Mouse (Mus musculus) liver, embryonic 15.5 days (tissue): ENCODE results near the gene Vwa7. TPM values are rescaled to one million over a fixed set of nuclear protein-coding genes. Genes with fewer than 3 reads are reported as not detected.
"Not testable (repeated sequence)": the region's sequence is repeated elsewhere in the genome, so short reads cannot be mapped to it uniquely, and the experiment has no call there.

Source experiments
- ATAC-seq: fragments of 200-750 bp; cut with Nextera tagmentation; 2 replicates; pipeline ENCODE4 v1.8.0; 2017; ENCODE audit warnings: moderate number of reproducible peaks, mild to moderate bottlenecking, moderate library complexity; ENCODE audit not compliant: insufficient read depth
- H3K27ac ChIP-seq: fragments of 300-500 bp; sonication (generic); replicated peaks from 2 replicates; pipeline ENCODE4 v1.5.1; 2015; ENCODE audit warnings: mild to moderate bottlenecking, inconsistent platforms
- H3K27me3 ChIP-seq: fragments of 300-500 bp; sonication (generic); 2 replicates; pipeline ENCODE4 v1.6.1; 2015; ENCODE audit warnings: mild to moderate bottlenecking, inconsistent platforms
- H3K36me3 ChIP-seq: fragments of 300-500 bp; sonication (generic); replicated peaks from 2 replicates; pipeline ENCODE4 v1.6.1; 2015; ENCODE audit warnings: moderate library complexity, mild to moderate bottlenecking, inconsistent platforms
- H3K4me1 ChIP-seq: fragments of 300-500 bp; sonication (generic); replicated peaks from 2 replicates; pipeline ENCODE4 v1.6.1; 2015; ENCODE audit warnings: inconsistent platforms
- H3K4me2 ChIP-seq: fragments of 300-500 bp; sonication (generic); 2 replicates; pipeline ENCODE4 v1.6.1; 2015; ENCODE audit warnings: moderate library complexity, mild to moderate bottlenecking, inconsistent platforms
- H3K4me3 ChIP-seq: fragments of 300-500 bp; sonication (generic); replicated peaks from 2 replicates; pipeline ENCODE4 v1.5.1; 2015; ENCODE audit warnings: mild to moderate bottlenecking, inconsistent platforms
- H3K9ac ChIP-seq: fragments of 300-500 bp; sonication (generic); 2 replicates; pipeline ENCODE4 v1.6.1; 2015; ENCODE audit warnings: moderate library complexity, mild to moderate bottlenecking, inconsistent platforms
- H3K9me3 ChIP-seq: fragments of 300-500 bp; sonication (generic); replicated peaks from 2 replicates; pipeline ENCODE4 v1.6.1; 2016; ENCODE audit warnings: inconsistent platforms
- WGBS: fragments of 180-500 bp; shearing (Covaris S2); methylation state at CpG from one replicate; pipeline ENCODE4 v1.1.7; 2015; ENCODE audit warnings: mixed read lengths; ENCODE audit not compliant: insufficient replicate concordance; 5-methylcytosine and 5-hydroxymethylcytosine counted together
- polyA plus RNA-seq: library from polyadenylated mRNA; unstranded; fragments of >200 nt; fragmentation: Nextera tagmentation; extraction: Ambion mirVana; gene quantifications from 2 replicates; pipeline ENCODE4 v1.2.1, GENCODE M21; 2015

The Vwa7 gene
- polyA plus RNA-seq, 1 experiment from 2014 or later = 0.09 TPM

DNA sequence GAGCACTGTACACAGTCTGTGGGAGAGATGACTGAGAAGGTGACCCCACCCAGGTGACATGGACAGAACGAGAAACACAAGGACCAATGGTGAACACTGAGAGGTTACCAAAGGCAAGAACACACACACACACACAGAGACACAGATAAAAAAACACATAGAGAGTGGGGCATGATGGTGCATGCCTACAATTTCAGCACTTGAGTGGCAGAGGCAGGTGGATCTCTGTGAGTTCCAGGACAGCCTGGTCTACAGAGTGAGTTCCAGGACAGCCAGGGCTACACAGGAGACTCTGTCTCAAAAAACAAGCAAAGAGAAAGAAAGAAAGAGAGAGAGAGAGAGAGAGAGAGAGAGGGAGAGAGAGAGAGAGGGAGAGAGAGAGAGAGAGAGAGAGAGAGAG is 17.3 kb downstream of the Vwa7 start:
- H3K27me3 ChIP-seq, ATAC-seq, H3K4me3 ChIP-seq, H3K9ac ChIP-seq, H3K9me3 ChIP-seq, H3K27ac ChIP-seq, H3K36me3 ChIP-seq, H3K4me2 ChIP-seq: not testable (repeated sequence)
- WGBS = 38% methylated on average over 1 of the region's 1 CpGs
- H3K4me1 ChIP-seq = peaks cover 34% of the 10 kb centered on the region

DNA sequence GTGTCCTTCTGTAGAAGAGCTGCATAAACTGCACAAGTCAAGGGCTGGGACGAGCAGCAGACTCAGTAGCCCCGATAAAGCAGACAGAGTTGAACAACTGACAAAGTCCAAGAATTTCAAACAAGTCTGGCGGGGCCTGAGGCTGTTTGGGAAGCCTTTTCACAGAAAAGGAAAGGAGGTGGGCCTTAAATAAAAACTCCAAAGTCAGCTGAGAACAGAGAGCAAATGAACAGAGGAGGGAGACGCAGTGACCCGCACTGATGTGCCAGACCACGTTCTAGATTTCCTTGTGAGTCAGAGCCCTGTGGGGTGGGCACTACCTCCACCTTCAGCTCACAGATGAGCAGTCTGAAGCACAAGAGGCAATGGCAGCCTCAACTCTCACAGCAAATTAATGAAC is 18.5 kb downstream of the Vwa7 start:
- no peaks in the 10 kb centered on the region for H3K9me3 ChIP-seq
- H3K4me3 ChIP-seq = no peak overlapping the region
- whole genome bisulfite sequencing = 58% methylated on average over 6 of the region's 6 CpGs
- ATAC-seq = no peak
- no peak overlapping the region for H3K27ac ChIP-seq
- peaks cover 25% of the 10 kb centered on the region for H3K4me1 ChIP-seq
- H3K36me3 ChIP-seq = no peaks in the 10 kb centered on the region
- H3K4me2 ChIP-seq = no peak overlapping the region
- no peak overlapping the region for H3K9ac ChIP-seq
- no peaks in the 10 kb centered on the region for H3K27me3 ChIP-seq

DNA sequence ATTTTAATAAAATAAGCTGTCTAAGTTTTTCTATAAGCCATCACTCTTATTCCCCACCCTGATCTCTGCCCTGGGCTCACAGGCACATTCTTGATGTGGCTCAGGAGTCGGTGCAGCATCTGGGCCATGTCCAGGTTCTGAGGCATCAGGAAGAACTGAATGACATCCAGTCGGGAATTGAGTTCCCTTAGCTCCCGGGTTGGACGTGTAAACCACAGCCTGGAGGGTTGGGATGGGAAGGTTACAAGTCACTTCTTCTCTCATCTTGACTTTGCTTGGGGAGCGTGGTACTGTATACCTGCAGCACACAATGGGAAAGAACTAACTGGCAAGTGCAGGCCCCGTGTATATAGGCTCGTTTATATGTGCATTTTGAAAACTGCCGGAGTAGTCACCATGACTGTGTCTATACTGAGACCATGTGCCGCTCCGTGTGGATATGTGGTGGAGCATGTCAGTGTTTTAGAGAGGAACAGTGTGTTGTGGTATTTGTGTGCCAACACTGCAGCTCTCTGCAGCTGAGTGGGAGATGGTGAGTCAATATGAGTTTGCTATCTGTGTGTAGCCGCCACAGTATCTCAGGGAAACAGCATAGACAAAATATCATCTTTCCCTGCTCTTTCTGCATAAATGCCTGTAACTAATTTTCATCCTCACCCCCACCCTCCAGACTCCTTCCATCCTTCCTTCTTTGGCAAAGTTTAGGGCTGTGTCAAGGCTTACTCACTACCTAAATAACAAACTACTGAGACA is 22.9 kb downstream of the Vwa7 start:
- no peaks in the 10 kb centered on the region for H3K9me3 ChIP-seq
- H3K36me3 ChIP-seq = no peaks in the 10 kb centered on the region
- ATAC-seq = no peak
- no peaks in the 10 kb centered on the region for H3K27me3 ChIP-seq
- no peak overlapping the region for H3K4me2 ChIP-seq
- H3K9ac ChIP-seq = no peak overlapping the region
- WGBS = 79% methylated on average over 11 of the region's 11 CpGs
- peaks cover 28% of the 10 kb centered on the region for H3K4me1 ChIP-seq
- H3K4me3 ChIP-seq = no peak overlapping the region
- H3K27ac ChIP-seq = no peak overlapping the region

DNA sequence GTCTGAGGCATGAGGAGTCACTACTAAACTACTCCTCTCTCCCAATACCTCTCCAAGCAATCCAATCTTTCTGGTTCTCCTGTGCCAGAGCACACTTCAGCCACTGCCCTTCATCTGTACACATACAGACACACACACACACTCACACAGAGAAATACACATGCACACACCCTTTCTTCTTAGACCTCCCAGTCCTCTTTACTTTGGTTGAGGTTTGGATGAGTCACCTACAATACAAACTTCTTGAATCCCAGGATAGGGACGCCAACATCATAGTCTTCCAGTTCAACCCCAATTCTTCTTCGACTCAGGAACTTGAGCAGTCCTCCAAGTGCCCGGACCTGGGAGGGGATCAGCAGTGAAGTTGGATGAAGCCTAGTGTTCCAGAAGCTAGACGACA is 27.4 kb downstream of the Vwa7 start:
- no peaks in the 10 kb centered on the region for H3K36me3 ChIP-seq
- H3K27me3 ChIP-seq = no peaks in the 10 kb centered on the region
- WGBS = 72% methylated on average over 4 of the region's 4 CpGs
- no peak overlapping the region for H3K9ac ChIP-seq
- ATAC-seq = no peak
- H3K4me1 ChIP-seq = peaks cover 68% of the 10 kb centered on the region
- H3K4me2 ChIP-seq = no peak overlapping the region
- H3K9me3 ChIP-seq = no peaks in the 10 kb centered on the region
- H3K4me3 ChIP-seq = no peak overlapping the region
- peak overlapping the region; percentile 91 for H3K27ac ChIP-seq

DNA sequence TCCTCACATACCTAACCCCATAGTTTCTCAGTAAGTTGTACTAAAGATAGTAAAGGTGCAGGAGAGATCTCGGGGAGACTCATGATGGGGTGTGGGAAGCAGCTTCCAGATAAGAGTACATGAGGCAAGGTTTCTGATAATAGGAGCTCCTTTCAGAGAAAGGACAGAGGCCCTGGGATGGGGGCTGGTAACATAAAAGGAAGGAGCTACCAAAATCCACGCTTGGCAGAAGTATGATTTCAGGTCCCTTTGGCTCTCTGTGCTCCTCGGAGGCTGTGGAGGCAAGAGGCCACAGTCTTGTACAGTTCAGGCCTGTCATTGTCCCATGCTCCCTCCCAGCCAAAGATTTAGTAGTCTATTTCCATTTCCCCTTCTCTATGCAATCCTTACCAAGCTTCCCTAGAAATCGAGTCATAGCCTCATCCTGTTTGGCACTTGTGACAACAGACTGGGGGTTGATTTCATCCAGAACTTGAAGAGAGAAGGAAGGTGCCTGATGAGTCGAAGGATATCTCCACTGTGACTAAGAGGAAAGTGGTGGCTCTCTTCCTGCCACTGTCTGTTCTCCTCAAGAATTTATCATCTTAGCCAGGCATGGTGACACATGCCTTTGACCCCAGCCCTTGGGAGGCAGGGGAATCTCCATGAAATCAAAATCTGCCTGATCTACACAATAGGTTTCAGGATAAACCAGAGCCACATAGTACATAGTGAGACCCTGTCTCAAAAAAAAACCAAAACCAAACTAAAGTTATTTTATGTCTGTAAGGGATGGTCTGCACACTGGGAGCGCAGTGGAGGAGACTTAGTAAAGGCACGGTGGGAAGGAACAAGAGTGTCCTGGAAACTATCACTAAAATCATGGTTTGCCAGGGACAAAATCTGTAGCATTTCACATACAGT is 28.8 kb downstream of the Vwa7 start:
- peak overlapping the region; percentile 98 for H3K4me2 ChIP-seq
- peak overlapping the region; percentile 88 for H3K9ac ChIP-seq
- 27% methylated on average over 7 of the region's 7 CpGs for WGBS
- no peaks in the 10 kb centered on the region for H3K27me3 ChIP-seq
- H3K4me1 ChIP-seq = peaks cover 82% of the 10 kb centered on the region
- peak overlapping the region; percentile 91 for H3K27ac ChIP-seq
- no peaks in the 10 kb centered on the region for H3K9me3 ChIP-seq
- H3K36me3 ChIP-seq = no peaks in the 10 kb centered on the region
- peak; percentile 30; the same call in 1 of the 2 replicates for ATAC-seq
- peak overlapping the region; percentile 72 for H3K4me3 ChIP-seq

DNA sequence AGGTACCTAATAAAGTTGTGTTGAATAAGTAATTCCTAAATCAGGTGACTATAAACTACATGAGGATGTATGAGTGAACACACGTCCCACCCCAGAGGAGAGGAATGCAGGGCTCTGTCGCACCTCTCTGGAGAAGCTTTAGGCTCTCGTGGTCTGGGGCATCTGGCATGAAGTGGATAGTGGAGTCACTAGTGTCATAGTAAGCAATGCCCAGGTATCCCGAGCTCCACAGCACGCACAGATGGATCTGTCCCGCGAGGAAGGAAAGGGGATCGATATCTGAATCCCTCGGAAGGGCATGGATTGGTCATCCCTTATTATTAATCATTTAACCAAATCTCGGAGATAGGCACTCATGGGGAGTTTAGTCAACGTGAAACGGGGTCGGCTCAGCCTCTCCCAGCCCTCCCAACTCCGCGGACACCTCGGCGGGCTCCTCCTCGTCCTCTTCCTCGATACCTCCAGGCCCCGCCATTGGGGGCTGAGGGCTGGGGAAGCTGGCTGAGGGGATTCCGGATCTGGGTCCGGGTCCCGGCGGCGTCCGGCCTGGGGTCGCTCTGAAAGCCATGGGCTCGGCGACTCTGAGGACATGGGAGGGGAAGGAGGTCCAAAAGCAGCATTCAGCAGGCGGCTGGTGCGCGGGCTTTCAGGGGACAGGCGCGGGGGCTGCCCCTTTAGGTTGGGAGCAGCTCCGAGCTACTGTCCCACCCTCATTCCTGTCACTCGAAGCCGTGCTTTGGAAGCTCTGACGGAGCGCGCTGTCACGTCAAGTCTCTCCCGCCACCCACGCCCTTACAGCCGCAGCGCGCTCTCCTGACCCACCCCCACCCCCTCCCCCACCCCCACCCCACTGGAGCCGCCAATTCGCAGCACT is 29.7 kb downstream of the Vwa7 start:
- Histone ChIP-seq H3K27me3 (no peaks in the 10 kb centered on the region), H3K27ac (peak overlapping the region; percentile 91), H3K4me1 (peaks cover 89% of the 10 kb centered on the region), H3K4me2 (peak overlapping the region; percentile 98), H3K36me3 (no peaks in the 10 kb centered on the region), H3K9me3 (no peaks in the 10 kb centered on the region), H3K4me3 (peak overlapping the region; percentile 72), H3K9ac (peak overlapping the region; percentile 88)
- ATAC-seq = no peak
- WGBS = 3% methylated on average over 48 of the region's 48 CpGs

DNA sequence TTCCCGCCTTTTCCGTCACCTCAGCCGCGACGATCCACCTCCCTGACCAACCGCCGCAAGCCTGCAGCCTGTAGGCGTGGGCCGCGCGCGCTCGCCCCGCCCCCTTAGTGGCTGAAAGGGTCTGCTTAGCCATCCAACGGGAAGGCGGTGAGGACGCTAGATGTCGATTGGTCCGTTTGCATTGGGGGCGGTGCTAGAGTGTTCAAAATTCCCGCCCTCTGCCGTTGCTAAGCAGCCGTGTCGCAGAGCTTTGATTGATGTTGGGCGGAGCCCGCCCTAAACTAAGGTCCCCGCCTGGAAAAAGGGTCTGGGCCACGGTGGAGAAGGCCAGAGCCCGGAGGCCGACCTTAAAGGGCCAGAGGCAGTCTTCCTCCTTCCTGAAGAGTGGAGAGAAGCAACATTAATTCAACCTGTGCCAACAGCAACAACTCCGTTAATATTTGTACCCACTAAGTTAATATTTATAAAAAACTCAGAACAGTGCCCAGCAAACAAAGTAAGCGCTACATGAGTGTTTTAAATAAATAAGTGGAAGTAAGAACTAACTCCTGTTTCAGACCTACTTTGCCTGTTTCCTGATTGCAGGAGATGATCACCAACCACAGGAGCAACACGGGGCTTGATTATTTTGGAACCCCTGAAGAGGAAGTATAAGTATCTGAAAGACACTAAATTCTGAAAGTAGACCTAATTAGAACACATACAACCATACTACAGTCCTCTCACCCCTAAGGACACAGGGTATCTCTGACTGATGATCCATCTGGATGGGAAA is 30.5 kb downstream of the Vwa7 start, which contains the start of gene Msh5:
Msh5 (minus strand) TSS at position 65 of the 775 bp plus-strand sequence.
- peaks cover 91% of the 10 kb centered on the region for H3K4me1 ChIP-seq
- ATAC-seq = peak; percentile 87
- peak within 1 kb of the TSS; percentile 88 for H3K9ac ChIP-seq
- H3K36me3 ChIP-seq = no peaks in the 10 kb centered on the region
- no peaks in the 10 kb centered on the region for H3K9me3 ChIP-seq
- H3K4me2 ChIP-seq = peak within 1 kb of the TSS; percentile 98
- H3K27ac ChIP-seq = peak within 1 kb of the TSS; percentile 91
- WGBS = 2% methylated on average over 33 of the region's 33 CpGs
- no peaks in the 10 kb centered on the region for H3K27me3 ChIP-seq
- peak within 1 kb of the TSS; percentile 72 for H3K4me3 ChIP-seq

DNA sequence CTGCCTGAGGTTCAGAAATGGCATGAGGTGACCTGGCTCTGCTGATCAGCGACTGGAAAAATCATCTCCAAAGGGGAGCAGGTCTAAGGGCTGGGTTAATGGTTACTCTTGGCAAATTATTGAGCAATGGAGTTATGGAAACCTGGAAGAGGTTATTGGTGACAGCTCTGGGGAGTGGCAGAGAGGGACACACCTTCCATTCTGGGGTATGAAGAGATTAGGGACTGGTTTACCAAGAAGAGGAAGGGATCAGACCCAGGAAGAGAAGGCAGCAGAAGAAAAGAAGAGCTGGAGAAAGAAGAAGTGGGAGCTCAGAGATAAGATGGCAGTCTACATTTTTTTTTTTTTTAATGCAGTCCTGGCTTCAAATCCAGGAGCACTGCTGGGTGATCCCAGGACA is 31.3 kb downstream of the Vwa7 start:
- Histone ChIP-seq H3K4me2 (peak overlapping the region; percentile 98), H3K27ac (peak overlapping the region; percentile 91), H3K4me1 (peaks cover 94% of the 10 kb centered on the region), H3K27me3 (no peaks in the 10 kb centered on the region), H3K36me3 (peaks cover 8% of the 10 kb centered on the region), H3K9me3 (no peaks in the 10 kb centered on the region), H3K9ac (peak overlapping the region; percentile 51), H3K4me3 (peak overlapping the region; percentile 72)
- no peak for ATAC-seq
- 10% methylated on average over 1 of the region's 1 CpGs for WGBS

DNA sequence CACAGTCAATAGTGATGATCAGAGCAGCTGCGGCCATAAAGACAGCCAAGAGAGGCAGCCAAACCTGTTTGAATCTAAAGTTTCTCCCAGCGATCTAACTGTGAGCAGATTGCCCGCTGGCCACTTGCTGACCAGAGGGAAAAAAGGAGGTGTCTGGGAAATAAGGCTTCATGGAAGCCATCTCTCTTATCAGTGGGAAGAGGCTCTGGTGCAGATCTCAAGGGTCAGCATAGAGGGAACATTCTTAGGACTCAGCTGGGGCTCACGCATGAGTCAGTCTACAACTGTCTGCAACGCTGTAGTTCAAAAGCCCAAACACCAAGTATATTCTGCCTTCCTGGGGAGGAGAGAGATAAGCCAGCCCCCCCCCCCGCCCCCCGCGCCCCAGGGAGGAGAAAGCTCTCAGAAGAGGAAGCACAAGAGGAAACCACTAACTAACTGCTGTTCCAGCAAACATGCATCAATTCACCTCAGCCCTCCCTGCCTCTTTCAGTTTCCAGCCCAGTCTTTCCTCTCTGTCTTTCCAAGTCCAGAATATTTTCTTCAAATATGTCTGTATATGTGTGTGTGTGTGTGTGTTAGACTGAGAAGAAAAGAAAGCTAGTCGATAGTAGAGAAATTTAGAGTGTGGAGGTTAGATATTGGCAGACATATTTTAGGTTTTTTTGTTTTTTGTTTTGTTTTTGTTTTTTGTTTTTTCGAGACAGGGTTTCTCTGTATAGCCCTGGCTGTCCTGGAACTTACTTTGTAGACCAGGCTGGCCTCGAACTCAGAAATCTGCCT is 32.0 kb downstream of the Vwa7 start:
- Histone ChIP-seq H3K27me3 (no peaks in the 10 kb centered on the region), H3K9me3 (no peaks in the 10 kb centered on the region), H3K9ac (peak overlapping the region; percentile 51), H3K27ac (peak overlapping the region; percentile 91), H3K4me1 (peaks cover 98% of the 10 kb centered on the region), H3K4me3 (peak overlapping the region; percentile 37), H3K4me2 (peak overlapping the region; percentile 98), H3K36me3 (peaks cover 14% of the 10 kb centered on the region)
- WGBS = 5% methylated on average over 11 of the region's 11 CpGs
- no peak for ATAC-seq
